Mouse (Mus musculus): ENCODE results near the gene Slc22a4. TPM values are rescaled to one million over a fixed set of nuclear protein-coding genes. Genes with fewer than 3 reads are reported as not detected.
"Not testable (repeated sequence)": the region's sequence is repeated elsewhere in the genome, so short reads cannot be mapped to it uniquely, and the experiment has no call there.

Gene Slc22a4
- total RNA-seq, 2 experiments from 2014 or later: 5.0 to 5.7 TPM

GRCm38 (mm10) chr11:54011255-54011654 is 16.6 kb downstream of the Slc22a4 start:
- intact Hi-C loops (cut with DNase I): no loop called here

GRCm38 (mm10) chr11:54008416-54008920 is 19.4 kb downstream of the Slc22a4 start:
- DNase-seq (ENCODE audit: low spot score): no peak
- intact Hi-C loops (cut with DNase I): no loop called here

More at GRCm38 (mm10) chr11:54011255-54011654, 16.6 kb downstream of the Slc22a4 start:
- no peak for DNase-seq (ENCODE audit: low spot score)

- DNase-seq (ENCODE audit: low spot score): no peak
- intact Hi-C loops (cut with DNase I): loop anchor here (2.0 kb wide), 1 partner anchor 21 kb away; the partner anchor contains the start of gene Slc22a4
Observed at GRCm38 (mm10) chr11:54007717-54008116, 20.2 kb downstream of the Slc22a4 start.

- peak; percentile 46 for DNase-seq (ENCODE audit: low spot score)
- intact Hi-C loops (cut with DNase I): loop anchor here (2.0 kb wide), 1 partner anchor 22 kb away; the partner anchor contains the start of gene Slc22a4
Observed at GRCm38 (mm10) chr11:54006901-54007300, 21.0 kb downstream of the Slc22a4 start.

- intact Hi-C loops (cut with DNase I): loop anchor here (2.0 kb wide), 1 partner anchor 22 kb away; the partner anchor contains the start of gene Slc22a4
- DNase-seq (ENCODE audit: low spot score): not testable (repeated sequence)
Observed at GRCm38 (mm10) chr11:54006362-54006761, 21.5 kb downstream of the Slc22a4 start.

GRCm38 (mm10) chr11:54004734-54005133 is 23.2 kb downstream of the Slc22a4 start:
- intact Hi-C loops (cut with DNase I): loop anchor here (5.0 kb wide), 2 partner anchors 72 to 143 kb away; no protein-coding TSS in a partner anchor

GRCm38 (mm10) chr11:54004221-54004620 is 23.7 kb downstream of the Slc22a4 start:
- DNase-seq (ENCODE audit: low spot score): peak; percentile 23
- intact Hi-C loops (cut with DNase I): loop anchor here (5.0 kb wide), 2 partner anchors 72 to 143 kb away; no protein-coding TSS in a partner anchor

More at GRCm38 (mm10) chr11:54004734-54005133, 23.2 kb downstream of the Slc22a4 start:
- no peak for DNase-seq (ENCODE audit: low spot score)

- not testable (repeated sequence) for DNase-seq (ENCODE audit: low spot score)
Observed at GRCm38 (mm10) chr11:54002761-54003717, 24.9 kb downstream of the Slc22a4 start.

GRCm38 (mm10) chr11:54002147-54002760 is 25.6 kb downstream of the Slc22a4 start:
- DNase-seq (ENCODE audit: low spot score): no peak
- intact Hi-C loops (cut with DNase I): loop anchor here (1.0 to 5.0 kb wide), 5 partner anchors 52 to 255 kb away; no protein-coding TSS in a partner anchor

More at GRCm38 (mm10) chr11:54002761-54003717, 24.9 kb downstream of the Slc22a4 start:
- intact Hi-C loops (cut with DNase I): loop anchor here (1.0 to 5.0 kb wide), 5 partner anchors 51 to 254 kb away; no protein-coding TSS in a partner anchor

- intact Hi-C loops (cut with DNase I): no loop called here
- DNase-seq (ENCODE audit: low spot score): no peak
Observed at GRCm38 (mm10) chr11:53997661-53998060, 30.2 kb downstream of the Slc22a4 start.

GRCm38 (mm10) chr11:53992264-53992663 is 35.6 kb downstream of the Slc22a4 start:
- intact Hi-C loops (cut with DNase I): no loop called here
- no peak for DNase-seq (ENCODE audit: low spot score)

- intact Hi-C loops (cut with DNase I): no loop called here
- DNase-seq (ENCODE audit: low spot score): no peak
Observed at GRCm38 (mm10) chr11:53989232-53989631, 38.7 kb downstream of the Slc22a4 start.

GRCm38 (mm10) chr11:53988081-53988480 is 39.8 kb downstream of the Slc22a4 start:
- no peak for DNase-seq (ENCODE audit: low spot score)
- intact Hi-C loops (cut with DNase I): no loop called here

GRCm38 (mm10) chr11:53981396-53981795 is 46.5 kb downstream of the Slc22a4 start:
- intact Hi-C loops (cut with DNase I): no loop called here
- DNase-seq (ENCODE audit: low spot score): no peak

- intact Hi-C loops (cut with DNase I): loop anchor here (5.0 kb wide), 1 partner anchor 48 kb away; no protein-coding TSS in a partner anchor
- peak; percentile 53 for DNase-seq (ENCODE audit: low spot score)
Observed at GRCm38 (mm10) chr11:53979788-53980621, 47.9 kb downstream of the Slc22a4 start, which contains the start of gene Slc22a21. Slc22a21 (minus strand) TSS chr11:53980332.

GRCm38 (mm10) chr11:53979456-53979787 is 48.5 kb downstream of the Slc22a4 start:
- not testable (repeated sequence) for DNase-seq (ENCODE audit: low spot score)
- intact Hi-C loops (cut with DNase I): loop anchor here (5.0 kb wide), 1 partner anchor 47 kb away; no protein-coding TSS in a partner anchor

GRCm38 (mm10) chr11:53977672-53978071 is 50.2 kb downstream of the Slc22a4 start:
- no peak for DNase-seq (ENCODE audit: low spot score)
- intact Hi-C loops (cut with DNase I): loop anchor here (5.0 kb wide), 1 partner anchor 45 kb away; no protein-coding TSS in a partner anchor

- intact Hi-C loops (cut with DNase I): loop anchor here (5.0 kb wide), 1 partner anchor 43 kb away; no protein-coding TSS in a partner anchor
- no peak for DNase-seq (ENCODE audit: low spot score)
Observed at GRCm38 (mm10) chr11:53975559-53975958, 52.3 kb downstream of the Slc22a4 start.

GRCm38 (mm10) chr11:53958984-53959383 is 68.9 kb downstream of the Slc22a4 start:
- intact Hi-C loops (cut with DNase I): no loop called here
- DNase-seq (ENCODE audit: low spot score): no peak

Data from heart, postnatal 25 days (tissue).